Mouse (Mus musculus): ENCODE results near the gene Dbx2. TPM values are rescaled to one million over a fixed set of nuclear protein-coding genes. Genes with fewer than 3 reads are reported as not detected.

The Dbx2 gene
- total RNA-seq (2023), result not detected

DNA sequence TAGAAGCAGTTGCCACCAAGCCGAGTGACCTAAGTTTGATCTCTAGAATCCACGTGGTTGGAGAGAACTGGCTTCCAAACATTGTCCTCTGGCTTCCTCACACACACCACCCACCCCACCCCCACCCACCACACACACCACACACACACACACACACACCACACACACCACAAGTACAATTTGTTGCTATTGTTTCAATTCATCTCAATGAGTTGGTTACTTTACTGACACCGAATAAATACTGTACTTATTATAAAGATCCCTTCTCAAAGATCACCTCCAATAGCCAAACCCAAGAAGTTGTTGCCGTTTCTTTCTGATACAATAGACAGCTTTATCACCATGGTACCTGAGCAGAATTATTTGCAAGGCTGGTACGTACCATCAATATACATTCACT, at the start of gene Dbx2:
Gene Dbx2, minus strand, starts transcription at position 101 of the 400 bp plus-strand sequence.

Other genes with a start within 250 kb of the Dbx2 start
- gene Nell2, start 127.4 kb downstream of the Dbx2 start, total RNA-seq (2023), result not detected
- gene Ano6, start 134.9 kb upstream of the Dbx2 start, total RNA-seq (2023), result 66.9 TPM